Mouse (Mus musculus) layer of hippocampus, adult 8-10 months (tissue): ENCODE results near the gene Lrrc19. TPM values are rescaled to one million over a fixed set of nuclear protein-coding genes. Genes with fewer than 3 reads are reported as not detected.
"Not testable (repeated sequence)": the region's sequence is repeated elsewhere in the genome, so short reads cannot be mapped to it uniquely, and the experiment has no call there.

ENCODE experiments used
- DNase-seq, 2 experiments: peaks; one replicate each; pipeline ENCODE4 v3.0.0; 2022; ENCODE audit warnings: low spot score in 2 of 2
- total RNA-seq, 4 experiments: library from RNA; stranded (reverse); gene quantifications; 2 replicates each; pipeline ENCODE4 v1.2.4; 2022

Gene Lrrc19
- total RNA-seq, result not detected

DNA sequence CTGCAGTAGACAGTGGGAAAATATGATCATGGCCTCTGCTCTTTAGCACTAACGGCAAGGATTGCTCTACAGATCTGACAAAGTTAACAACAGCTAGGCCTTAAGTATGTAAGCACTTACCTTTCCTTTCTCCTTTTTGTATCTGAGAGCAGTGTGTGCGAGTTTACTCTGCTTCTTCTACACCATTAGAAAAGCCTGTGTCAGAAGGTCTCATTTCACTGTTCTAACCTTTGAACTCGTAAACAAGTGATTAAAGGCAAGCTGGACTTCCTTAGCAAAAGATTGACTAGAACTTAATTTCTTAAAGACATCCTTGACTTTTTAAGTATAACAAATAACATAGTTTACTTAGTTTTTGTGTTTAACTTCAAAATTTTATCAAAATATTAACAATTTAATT is at the start of gene Lrrc19:
TSS of gene Lrrc19 (minus strand) at position 225 of the 400 bp plus-strand sequence.
- no peak for DNase-seq

DNA sequence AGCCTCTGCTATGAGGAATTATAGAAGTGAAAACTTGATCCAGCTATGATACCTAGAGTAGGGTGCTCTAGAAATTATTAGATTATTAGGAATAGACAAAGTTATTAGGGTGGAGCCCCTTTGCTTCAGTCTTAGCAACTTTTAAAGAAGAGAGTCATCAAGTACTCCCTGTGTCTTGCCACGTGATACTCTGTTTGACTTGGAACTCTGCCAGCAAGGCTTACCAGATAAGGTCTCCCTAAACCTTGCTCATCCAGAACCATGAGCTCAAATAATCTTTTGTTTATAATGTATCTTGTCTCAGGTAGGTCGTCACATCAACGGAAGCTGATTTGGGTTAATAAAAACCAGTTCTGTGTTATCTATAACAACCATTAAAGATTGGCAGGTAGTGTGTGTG is 46.4 kb upstream of the Lrrc19 start:
- no peak for DNase-seq

DNA sequence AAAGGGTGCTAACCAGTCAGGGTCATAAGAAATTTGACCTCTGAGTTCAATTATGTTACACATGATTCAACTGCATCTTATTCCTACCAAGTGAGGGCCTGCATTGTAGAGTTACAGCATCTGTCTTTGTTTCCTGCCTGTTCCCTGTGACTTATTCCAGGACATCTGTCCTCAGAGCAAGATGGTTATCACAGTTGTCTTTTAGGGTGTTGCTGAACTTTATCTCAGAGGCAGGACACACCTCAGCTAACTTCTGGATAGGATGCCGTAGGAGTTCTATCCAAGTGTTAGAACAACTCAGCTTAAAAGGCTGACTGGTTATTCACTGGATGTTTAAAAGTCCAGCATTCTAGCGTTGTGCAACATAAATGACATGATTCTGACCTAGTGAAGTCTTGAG is 42.2 kb upstream of the Lrrc19 start:
- no peak for DNase-seq

DNA sequence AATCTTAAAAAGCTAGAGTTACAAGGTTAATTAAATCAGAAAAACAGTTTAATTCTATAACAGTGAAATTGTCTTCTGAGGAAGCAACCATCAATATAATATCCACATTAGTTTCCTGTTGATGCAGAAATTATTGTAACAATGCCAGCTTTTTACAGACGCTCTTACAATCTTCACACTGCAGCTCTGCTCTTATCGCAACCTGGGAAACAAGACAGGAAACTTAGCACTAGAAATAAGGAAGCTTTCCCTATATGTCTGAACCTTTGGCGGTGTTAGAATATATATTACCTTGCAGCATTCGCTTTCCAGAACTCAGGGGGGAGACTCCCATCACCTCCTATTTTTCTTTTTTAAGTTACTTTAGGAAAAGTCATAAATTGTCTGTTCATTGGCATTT is 41.1 kb upstream of the Lrrc19 start:
- DNase-seq, result no peak

DNA sequence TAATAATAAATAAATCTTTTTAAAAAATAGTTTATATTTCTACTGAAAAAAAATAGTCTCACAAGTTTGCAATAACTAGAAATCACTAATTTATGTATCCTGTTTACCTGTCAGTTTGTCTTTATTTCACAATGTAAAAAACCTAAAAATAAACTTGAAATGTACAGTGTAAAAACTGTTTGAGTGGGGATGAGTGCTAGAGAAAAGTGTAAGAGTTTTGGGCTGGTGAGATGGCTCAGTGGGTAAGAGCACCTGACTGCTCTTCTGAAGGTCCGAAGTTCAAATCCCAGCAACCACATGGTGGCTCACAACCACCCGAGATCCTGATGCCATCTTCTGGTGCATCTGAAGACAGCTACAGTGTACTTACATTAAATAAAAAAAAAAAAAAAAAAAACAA is 39.9 kb upstream of the Lrrc19 start:
- not testable (repeated sequence) for DNase-seq

DNA sequence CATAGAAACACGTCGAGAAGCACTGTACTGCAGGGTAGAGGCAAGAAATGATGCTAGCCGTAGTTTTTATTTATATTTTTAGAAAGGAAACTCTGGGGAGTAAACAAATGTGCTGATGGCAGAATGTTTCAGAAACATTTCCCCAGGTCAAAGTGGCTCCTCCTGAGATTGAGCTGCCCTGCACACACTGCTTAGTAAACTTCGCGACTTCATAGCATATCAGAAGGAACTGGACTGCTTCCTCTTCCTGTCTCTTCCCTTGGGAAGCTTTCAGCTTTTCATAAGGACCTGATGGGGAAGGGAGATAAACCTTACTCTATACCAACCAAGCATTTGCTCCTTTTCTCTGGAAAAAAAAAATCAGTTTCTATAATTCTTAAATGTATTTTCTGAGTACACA is 33.4 kb upstream of the Lrrc19 start:
- DNase-seq, result no peak

DNA sequence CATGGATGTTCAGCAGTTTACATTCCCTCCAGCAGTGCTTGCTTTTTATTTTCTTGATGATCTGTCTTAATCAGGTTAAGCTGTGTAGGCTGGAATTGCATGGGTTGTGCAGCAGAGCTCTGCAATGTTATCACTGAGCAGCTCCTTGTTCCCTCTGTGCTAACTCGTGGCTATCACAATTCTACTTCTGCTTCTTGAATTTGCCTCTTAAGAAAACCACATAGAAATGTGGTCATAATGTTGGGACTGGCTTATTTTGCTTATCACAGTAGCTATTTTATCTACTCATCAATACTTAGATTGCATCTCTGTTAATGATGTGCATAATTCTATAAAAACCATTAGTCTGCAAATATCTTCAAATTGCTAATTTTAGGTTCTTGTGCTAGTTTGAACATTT is 32.1 kb upstream of the Lrrc19 start:
- DNase-seq, result no peak

DNA sequence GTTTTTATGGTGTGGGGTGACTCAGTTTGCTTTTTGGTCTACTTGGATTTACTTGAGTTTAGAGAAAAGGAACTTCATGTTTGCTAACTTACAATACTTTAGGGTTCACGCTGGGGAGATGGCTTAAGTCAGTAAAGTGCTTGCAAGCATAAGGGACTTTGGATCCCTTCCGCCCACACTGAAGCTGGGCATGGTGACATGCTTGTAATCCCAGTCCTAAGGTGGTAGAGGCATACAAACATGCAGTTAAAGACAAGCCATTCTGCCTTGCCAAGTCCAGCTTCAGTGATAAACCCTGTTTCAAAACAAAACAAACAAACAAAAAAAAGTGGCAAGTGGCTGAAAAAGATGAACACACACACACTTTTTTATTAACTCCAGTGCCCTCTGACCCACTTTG is 31.2 kb upstream of the Lrrc19 start:
- no peak for DNase-seq

DNA sequence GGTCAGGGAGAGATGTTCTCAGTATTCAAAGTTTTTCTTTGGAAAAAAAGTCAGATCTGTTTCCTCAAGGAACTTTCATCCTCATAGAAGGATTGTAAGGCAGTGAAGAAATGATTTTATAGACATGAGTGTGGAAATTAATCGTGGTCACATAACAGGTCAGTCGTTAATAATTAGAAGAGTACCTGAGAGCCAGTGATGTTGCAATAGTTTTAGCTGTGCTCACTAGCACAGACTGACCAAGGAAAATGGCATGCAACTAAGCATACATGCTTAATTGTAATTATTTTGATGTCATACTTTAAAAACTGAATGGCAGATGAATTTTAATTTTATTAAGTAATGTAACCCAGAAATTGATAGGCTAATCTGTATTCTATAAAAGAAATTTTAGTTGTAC is 30.7 kb upstream of the Lrrc19 start:
- DNase-seq, result no peak

DNA sequence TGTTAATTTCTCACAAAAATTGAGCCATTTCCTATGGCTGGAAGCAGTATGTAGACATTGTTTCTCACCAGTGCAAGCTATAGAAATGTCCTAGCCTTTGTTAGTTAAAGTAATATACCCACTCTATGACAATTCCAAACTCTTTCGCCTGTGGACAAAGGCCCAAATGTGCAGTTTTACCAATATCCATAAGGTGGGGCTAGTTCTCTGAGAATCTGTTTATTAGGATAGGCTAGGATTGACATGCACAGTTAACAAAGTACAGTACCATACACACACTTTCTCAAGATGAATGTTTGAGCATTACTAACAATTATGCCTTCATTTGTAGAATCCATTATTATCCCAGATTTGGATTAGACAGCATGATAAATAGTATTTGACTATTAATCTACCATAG is 19.8 kb upstream of the Lrrc19 start:
- DNase-seq, result no peak

DNA sequence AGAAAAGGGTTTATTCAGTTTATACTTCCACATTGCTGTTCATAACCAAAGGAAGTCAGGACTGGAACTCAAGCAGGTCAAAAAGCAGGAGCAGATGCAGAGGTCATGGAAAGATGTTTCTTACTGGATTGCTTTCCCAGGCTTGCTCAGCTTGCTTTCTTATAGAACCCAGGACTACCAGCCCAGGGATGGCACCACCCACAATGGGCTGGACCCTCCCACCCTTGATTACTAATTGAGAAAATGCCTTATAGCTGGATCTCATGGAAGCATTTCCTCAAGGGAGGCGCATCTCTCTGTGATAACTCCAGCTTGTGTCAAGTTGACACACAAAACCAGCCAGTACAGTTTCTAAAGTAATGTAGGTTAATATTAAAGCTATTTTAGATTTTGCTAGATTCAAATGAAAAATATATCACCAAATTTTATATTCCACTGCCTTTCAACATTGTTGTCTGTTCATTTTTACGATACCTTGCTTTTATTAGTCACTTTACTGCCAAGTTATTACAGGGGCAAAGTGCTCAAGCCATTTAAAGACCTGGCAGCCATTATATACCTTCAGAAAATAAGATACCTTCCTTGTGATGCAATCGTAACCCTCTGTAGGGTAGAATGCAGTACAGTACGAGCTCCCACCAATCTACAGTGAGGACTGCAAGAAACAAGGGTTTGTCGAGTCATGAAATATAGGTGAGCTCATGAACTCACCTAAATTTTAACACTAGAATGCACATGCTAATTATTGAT is 657 bp upstream of the Lrrc19 start:
- DNase-seq, result not testable (repeated sequence)

DNA sequence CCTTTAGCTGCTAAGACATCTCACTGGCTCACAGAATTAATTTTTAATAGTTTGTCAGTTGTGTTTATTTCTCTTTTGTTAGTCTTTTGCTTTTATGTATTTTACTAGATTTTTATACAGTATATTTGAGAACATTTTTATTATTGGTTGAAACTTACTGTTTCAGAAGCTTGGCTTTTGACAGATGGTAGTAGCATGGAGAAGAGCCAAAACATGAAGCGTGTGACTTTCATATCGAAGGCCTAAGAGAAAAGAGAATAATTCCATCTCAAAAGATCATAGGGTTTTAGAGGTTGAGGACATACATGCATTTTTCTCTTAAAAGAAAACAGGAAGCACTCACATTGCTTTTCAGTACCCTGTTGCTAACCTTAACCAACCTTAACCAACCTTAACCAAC is 6.8 kb downstream of the Lrrc19 start:
- DNase-seq, result no peak

DNA sequence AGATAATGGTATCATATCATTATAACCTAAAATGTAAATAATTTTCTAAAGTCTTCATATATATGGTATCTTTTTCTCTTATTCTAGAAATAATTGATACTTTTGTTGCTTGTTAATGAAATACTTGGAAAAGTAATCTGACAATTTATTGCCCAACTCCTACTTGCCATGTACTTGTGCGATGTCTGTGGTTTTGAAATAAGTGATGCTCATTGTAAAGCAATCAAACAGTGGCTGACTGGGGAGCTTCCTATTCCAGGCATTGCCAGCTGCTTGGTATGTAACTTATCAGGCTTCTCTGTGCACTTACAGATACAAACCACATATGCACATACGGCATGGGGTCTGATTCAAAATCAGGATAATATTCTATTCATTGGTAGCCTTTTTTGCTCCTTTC is 29.9 kb downstream of the Lrrc19 start:
- DNase-seq, result no peak

DNA sequence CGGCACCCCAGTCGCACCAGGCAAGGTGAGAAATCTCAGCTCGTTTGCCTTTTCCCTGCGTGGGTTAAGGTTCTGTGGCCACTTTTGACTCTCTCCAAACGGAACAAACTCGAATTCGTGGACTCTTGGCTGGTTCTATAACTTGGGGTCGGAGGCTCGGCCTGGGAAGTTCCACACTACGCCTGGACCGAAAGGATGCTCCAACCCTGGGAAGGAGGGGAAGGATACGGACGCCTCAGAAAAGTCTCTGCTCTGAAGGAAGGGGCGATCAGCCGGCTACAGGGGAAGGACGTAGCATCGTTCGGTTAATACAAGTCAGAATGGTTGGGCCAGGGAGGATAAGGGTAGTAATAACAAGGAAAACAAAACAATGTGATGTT is 35.3 kb downstream of the Lrrc19 start:
- no peak for DNase-seq

DNA sequence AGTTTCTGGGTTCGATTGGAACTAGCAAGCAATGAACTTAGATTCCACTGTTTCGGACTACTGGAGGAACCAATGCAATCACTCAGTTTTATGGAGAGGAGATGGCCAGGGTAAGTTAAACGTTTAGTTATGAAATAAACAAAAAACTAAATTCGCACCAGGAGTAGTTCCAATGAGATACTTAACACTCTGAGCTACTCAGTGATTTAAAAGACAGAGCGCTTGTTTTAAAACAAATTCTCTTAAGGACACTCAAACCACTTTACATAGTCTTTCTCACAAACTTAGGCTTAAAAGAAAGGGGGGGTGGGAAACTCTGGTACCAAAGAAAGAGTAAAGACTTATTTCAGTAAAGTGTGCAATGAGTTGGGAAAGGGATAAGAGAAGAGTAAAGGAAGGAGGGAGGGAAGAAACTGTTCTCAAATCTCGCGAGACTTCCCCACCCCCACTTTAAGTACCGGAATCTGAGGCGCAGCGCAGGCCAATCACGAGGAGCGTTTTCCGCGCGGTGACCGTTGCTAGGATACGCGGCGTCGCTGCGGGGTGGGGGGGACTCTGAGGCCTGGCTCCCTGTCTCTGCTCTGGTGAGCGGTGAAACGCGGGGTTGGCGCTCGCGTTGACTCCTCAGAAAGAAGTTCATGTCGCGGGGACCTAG is 35.8 kb downstream of the Lrrc19 start, which contains the start of gene Ift74:
TSS of gene Ift74 (plus strand) at position 520 of the 655 bp plus-strand sequence.
- peak; percentile 92 to 95 for DNase-seq

DNA sequence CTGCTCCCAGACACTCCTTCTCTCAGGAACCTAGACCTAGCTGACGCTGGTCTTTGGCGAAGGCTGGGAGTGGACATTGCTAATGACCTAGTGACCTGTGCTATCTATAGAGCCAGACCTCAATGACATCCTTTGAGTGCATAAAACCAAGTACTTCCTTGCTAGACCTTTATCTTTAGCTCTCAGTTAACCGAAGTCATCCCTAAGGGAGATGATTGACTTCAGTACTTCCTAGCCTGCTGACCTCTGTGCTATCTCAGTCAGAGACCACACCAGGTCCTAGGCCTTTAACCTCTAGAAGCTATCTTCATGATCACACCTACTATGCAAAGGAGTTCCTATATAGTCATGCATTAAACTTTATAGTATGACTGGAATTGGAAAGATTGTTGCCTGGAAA is 39.6 kb downstream of the Lrrc19 start:
- no peak for DNase-seq

DNA sequence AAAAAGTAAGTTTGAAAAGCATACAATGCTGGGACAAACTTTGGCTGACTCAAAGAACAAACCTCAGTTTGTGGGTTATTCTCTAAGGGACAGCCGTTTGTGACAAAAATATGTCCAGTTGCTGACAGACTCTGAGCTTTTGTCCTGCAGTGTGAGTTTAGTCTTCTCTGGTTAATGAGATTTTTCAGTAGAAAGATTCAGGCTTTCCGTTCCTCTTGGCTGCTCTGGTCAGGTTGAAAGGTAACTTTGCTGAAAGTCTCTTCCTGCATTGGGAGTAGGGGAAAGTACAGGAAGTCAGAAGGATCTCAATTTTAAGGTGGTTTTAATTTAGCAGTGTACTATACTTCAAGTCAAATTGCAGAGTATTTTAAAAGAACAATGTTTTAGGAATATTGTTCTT is 44.4 kb downstream of the Lrrc19 start:
- DNase-seq, result no peak

DNA sequence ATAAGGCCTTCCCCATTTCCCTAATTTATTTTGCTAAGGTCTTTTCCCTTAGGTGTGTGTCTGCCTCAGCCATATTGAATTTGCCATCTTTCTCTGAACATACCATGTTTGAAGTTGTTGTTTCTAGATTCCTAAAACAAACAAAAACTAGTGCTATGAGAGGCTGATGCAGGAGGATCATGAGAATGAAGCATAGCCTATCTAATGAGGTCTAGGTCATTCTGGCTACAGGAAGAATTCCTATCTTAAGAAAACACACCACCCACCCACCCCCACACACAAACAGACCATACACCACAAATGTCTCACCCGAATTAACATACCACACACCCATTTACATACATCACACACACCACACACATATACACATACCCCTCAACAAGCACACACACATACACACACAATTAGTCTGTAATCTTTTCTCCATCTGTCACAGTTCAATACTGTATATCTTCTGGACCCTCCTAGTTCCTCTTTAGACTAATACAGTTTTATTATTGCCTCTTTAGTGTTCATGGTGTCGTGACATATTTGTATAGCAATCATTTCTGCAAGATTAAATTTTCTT is 45.4 kb downstream of the Lrrc19 start:
- no peak for DNase-seq

DNA sequence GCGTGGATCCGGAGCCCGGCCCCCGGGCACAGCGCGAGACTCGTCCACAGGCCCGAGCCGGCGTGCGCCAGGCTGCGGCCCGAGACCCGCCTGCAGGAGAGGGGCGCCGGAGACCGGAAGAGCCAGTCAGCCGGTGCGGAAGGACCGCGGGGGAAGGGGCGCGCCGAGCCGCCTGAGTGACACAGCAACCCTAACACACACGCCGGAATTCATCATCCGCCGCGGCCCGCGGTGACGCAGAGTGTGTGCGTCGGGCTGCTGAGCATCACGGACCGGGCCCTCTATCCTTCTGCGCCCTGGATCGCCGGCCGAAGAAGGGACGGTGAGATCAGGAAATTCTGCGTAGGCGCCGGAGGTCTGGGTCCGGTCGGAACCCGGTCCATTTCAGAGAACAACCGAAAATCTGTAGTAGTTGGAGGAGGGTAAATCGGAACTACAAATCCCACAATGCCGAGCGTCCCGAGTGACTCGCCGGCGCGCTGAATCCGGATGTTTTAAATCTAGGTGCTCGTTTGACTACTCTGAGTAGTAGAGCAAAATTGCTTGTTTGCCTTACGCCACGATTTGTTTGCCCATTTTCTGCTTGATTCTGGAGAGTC is 46.8 kb downstream of the Lrrc19 start, which contains the start of gene Plaa:
TSS of gene Plaa (minus strand) at position 214 of the 599 bp plus-strand sequence.
- peak; percentile 90 to 94 for DNase-seq

DNA sequence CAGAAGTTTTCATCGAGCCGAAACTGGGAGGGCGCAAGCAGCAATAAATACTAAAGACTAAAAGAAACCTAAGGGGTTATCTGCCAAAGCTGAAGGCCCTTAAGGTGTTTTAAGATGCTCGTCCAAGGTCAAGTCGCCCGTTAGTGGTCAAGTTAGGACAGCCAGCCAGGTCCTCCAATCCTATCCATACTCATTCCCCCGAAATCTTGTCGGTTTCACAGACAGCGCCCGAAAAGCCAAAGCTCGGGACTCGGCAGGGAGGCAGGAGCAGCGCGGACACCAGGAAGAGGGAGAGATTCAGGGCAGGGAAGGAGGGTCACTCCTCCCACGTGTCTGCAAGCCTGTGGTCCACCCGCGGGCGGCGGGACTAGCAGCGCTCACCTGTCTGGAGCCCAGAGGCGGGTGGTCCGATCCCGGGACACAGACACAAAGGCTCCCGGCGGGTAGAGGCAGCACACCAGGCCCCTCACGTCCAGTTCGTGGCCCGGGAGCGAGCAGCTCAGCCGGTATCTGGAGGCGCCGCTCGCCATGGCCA is 47.4 kb downstream of the Lrrc19 start:
- peak; percentile 5 to 23 for DNase-seq

DNA sequence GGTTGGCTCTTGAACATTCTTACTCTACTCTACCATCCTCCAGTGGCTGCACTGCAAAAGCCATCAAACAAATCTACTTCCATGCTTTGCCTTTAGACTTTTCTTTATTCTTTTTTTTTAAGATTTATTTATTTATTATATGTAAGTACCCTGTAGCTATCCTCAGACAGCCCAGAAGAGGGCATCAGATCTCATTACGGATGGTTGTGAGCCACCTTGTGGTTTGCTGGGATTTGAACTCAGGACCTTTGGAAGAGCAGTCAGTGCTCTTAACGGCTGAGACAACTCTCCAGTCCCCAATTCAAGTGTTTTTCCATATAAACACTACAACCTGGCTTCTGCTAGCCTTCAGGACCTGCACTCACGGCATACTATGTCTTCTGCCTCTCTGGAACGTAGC is 48.5 kb downstream of the Lrrc19 start:
- no peak for DNase-seq

DNA sequence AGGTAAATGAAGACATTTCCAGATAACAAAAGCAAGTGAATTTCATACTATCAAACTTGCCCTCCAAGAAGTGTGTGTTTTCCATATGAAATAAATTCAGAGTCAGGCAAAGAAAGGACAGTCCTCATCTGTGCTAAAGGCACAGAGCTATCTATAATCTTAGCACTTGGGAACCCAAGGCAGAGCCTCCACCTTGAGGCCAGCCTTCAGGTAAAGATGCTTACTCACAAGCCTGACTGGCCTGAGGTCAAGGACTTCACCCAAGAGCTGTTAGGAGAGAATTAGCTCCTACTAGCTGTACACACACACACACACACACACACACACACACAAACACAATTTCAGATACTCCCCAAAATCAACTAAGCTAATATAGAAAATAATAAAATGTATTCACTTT is 57.2 kb downstream of the Lrrc19 start:
- no peak for DNase-seq
